Mouse (Mus musculus) midbrain, embryonic 12.5 days (tissue): ENCODE measurements at regions not wholly inside any gene's neighbourhood (a gene's known extent, or its start where the extent isn't known, plus 50 kb on each side); places are given as distances from the start of the nearest gene placed in this dataset.

ENCODE experiments used
- ATAC-seq: fragments of 200-750 bp; cut with Nextera tagmentation; 2 replicates; pipeline ENCODE4 v1.8.0; 2017; ENCODE audit warnings: low read depth, moderate TSS enrichment, moderate library complexity; ENCODE audit not compliant: low FRiP score
- H3K27ac ChIP-seq: fragments of 300-500 bp; sonication (generic); replicated peaks from 2 replicates; pipeline ENCODE4 v1.5.1; 2016; ENCODE audit warnings: mild to moderate bottlenecking
- H3K27me3 ChIP-seq: fragments of 300-500 bp; sonication (generic); 2 replicates; pipeline ENCODE4 v1.6.1; 2016; ENCODE audit warnings: mild to moderate bottlenecking
- H3K36me3 ChIP-seq: fragments of 300-500 bp; sonication (generic); 2 replicates; pipeline ENCODE4 v1.6.1; 2016
- H3K4me1 ChIP-seq: fragments of 300-500 bp; sonication (generic); 2 replicates; pipeline ENCODE4 v1.6.1; 2016
- H3K4me2 ChIP-seq: fragments of 300-500 bp; sonication (generic); replicated peaks from 2 replicates; pipeline ENCODE4 v1.6.1; 2016; ENCODE audit warnings: mild to moderate bottlenecking, moderate library complexity
- H3K4me3 ChIP-seq: fragments of 300-500 bp; sonication (generic); 2 replicates; pipeline ENCODE4 v1.5.1; 2016; ENCODE audit warnings: mild to moderate bottlenecking
- H3K9ac ChIP-seq: fragments of 300-500 bp; sonication (generic); replicated peaks from 2 replicates; pipeline ENCODE4 v1.6.1; 2016; ENCODE audit warnings: mild to moderate bottlenecking, moderate library complexity
- H3K9me3 ChIP-seq: fragments of 300-500 bp; sonication (generic); 2 replicates; pipeline ENCODE4 v1.6.1; 2016; ENCODE audit warnings: mild to moderate bottlenecking
- WGBS: fragments of 180-500 bp; shearing (Covaris S2); methylation state at CpG from one replicate; pipeline ENCODE4 v1.1.7; 2016; 5-methylcytosine and 5-hydroxymethylcytosine counted together

GRCm38 (mm10) chr1:89207306-89207705 is 137.1 kb downstream of the Sh3bp4 start:
- Histone ChIP-seq H3K4me3 (no peak overlapping the region), H3K9ac (no peak overlapping the region), H3K27ac (no peak overlapping the region), H3K9me3 (no peaks in the 10 kb centered on the region), H3K36me3 (no peaks in the 10 kb centered on the region), H3K4me2 (no peak overlapping the region), H3K4me1 (no peaks in the 10 kb centered on the region), H3K27me3 (no peaks in the 10 kb centered on the region)
- no peak for ATAC-seq
- WGBS = 4% methylated on average over 1 of the region's 1 CpGs

DNA sequence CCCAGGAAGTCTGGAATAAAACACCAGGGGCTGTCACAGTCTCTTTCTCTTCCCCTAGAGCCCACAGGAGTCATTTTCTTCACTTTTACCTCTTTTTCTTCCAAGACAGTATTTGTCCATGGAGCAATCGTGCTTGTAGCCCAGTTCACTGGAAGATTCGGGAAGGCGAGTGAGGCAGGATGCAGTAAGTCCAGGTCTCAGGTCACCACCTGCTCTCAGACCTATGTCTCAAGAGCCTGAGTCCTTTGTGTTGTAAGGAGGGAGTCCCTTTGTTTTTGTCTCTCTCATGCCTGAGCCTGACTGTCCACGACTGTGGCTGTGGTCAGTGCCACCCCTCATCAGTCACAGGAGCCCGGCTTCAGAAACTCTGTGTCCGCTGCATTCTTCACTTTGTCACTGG is 140.9 kb downstream of the Sh3bp4 start:
- ATAC-seq = no peak
- no peak overlapping the region for H3K27ac ChIP-seq
- no peaks in the 10 kb centered on the region for H3K9me3 ChIP-seq
- no peak overlapping the region for H3K4me2 ChIP-seq
- whole genome bisulfite sequencing = 86% methylated on average over 6 of the region's 6 CpGs
- no peaks in the 10 kb centered on the region for H3K4me1 ChIP-seq
- no peak overlapping the region for H3K4me3 ChIP-seq
- H3K36me3 ChIP-seq = no peaks in the 10 kb centered on the region
- no peak overlapping the region for H3K9ac ChIP-seq
- no peaks in the 10 kb centered on the region for H3K27me3 ChIP-seq

- ATAC-seq = no peak
- H3K4me3 ChIP-seq = no peak overlapping the region
- no peak overlapping the region for H3K27ac ChIP-seq
- H3K9ac ChIP-seq = no peak overlapping the region
- H3K4me1 ChIP-seq = no peaks in the 10 kb centered on the region
- 0 out of 2 replicates have a peak, but pooled peaks cover 4% of the 10 kb centered on the region for H3K9me3 ChIP-seq
- peaks cover 1% of the 10 kb centered on the region; the same call in 1 of the 2 replicates for H3K27me3 ChIP-seq
- no peak overlapping the region for H3K4me2 ChIP-seq
- no peaks in the 10 kb centered on the region for H3K36me3 ChIP-seq
- 66% methylated on average over 5 of the region's 5 CpGs for WGBS
These were observed 158.2 kb downstream of the Sh3bp4 start for GRCm38 (mm10) chr1:89228426-89228825.

- Histone ChIP-seq H3K4me3 (no peak overlapping the region), H3K4me2 (no peak overlapping the region), H3K36me3 (no peaks in the 10 kb centered on the region), H3K9ac (no peak overlapping the region), H3K27me3 (peaks cover 25% of the 10 kb centered on the region; the same call in 1 of the 2 replicates), H3K27ac (no peak overlapping the region), H3K4me1 (peaks cover 13% of the 10 kb centered on the region; the same call in 1 of the 2 replicates), H3K9me3 (no peaks in the 10 kb centered on the region)
- no peak for ATAC-seq
- 89% methylated on average over 6 of the region's 6 CpGs for WGBS
These were observed 161.5 kb downstream of the Sh3bp4 start for GRCm38 (mm10) chr1:89231756-89232155.

GRCm38 (mm10) chr1:89232391-89232790 is 162.2 kb downstream of the Sh3bp4 start:
- H3K9me3 ChIP-seq = no peaks in the 10 kb centered on the region
- no peak overlapping the region for H3K9ac ChIP-seq
- WGBS = 81% methylated on average over 5 of the region's 5 CpGs
- no peak overlapping the region for H3K4me2 ChIP-seq
- H3K4me1 ChIP-seq = peaks cover 13% of the 10 kb centered on the region; the same call in 1 of the 2 replicates
- peaks cover 29% of the 10 kb centered on the region; the same call in 1 of the 2 replicates for H3K27me3 ChIP-seq
- no peaks in the 10 kb centered on the region for H3K36me3 ChIP-seq
- ATAC-seq = no peak
- no peak overlapping the region for H3K27ac ChIP-seq
- no peak overlapping the region for H3K4me3 ChIP-seq

GRCm38 (mm10) chr1:89234895-89235294 is 164.7 kb downstream of the Sh3bp4 start:
- no peak overlapping the region for H3K27ac ChIP-seq
- ATAC-seq = peak; percentile 30; the same call in 1 of the 2 replicates
- H3K4me2 ChIP-seq = no peak overlapping the region
- no peak overlapping the region for H3K9ac ChIP-seq
- no peaks in the 10 kb centered on the region for H3K36me3 ChIP-seq
- H3K4me1 ChIP-seq = peaks cover 13% of the 10 kb centered on the region; the same call in 1 of the 2 replicates
- 80% methylated on average over 8 of the region's 8 CpGs for WGBS
- no peak overlapping the region for H3K4me3 ChIP-seq
- H3K9me3 ChIP-seq = no peaks in the 10 kb centered on the region
- peaks cover 29% of the 10 kb centered on the region; the same call in 1 of the 2 replicates for H3K27me3 ChIP-seq

GRCm38 (mm10) chr1:89235296-89235695 is 165.1 kb downstream of the Sh3bp4 start:
- Histone ChIP-seq H3K9me3 (no peaks in the 10 kb centered on the region), H3K4me1 (peaks cover 13% of the 10 kb centered on the region; the same call in 1 of the 2 replicates), H3K27ac (no peak overlapping the region), H3K4me2 (no peak overlapping the region; the same call in 1 of the 2 replicates), H3K9ac (no peak overlapping the region), H3K27me3 (peaks cover 29% of the 10 kb centered on the region; the same call in 1 of the 2 replicates), H3K36me3 (no peaks in the 10 kb centered on the region), H3K4me3 (no peak overlapping the region)
- peak; percentile 60 for ATAC-seq
- WGBS = 46% methylated on average over 3 of the region's 3 CpGs

- H3K27me3 ChIP-seq = peaks cover 29% of the 10 kb centered on the region; the same call in 1 of the 2 replicates
- no peak overlapping the region for H3K4me2 ChIP-seq
- no peak overlapping the region for H3K4me3 ChIP-seq
- H3K9ac ChIP-seq = no peak overlapping the region
- no peaks in the 10 kb centered on the region for H3K36me3 ChIP-seq
- 66% methylated on average over 5 of the region's 5 CpGs for WGBS
- no peak for ATAC-seq
- H3K27ac ChIP-seq = no peak overlapping the region
- peaks cover 13% of the 10 kb centered on the region; the same call in 1 of the 2 replicates for H3K4me1 ChIP-seq
- H3K9me3 ChIP-seq = no peaks in the 10 kb centered on the region
These were observed 167.5 kb downstream of the Sh3bp4 start for GRCm38 (mm10) chr1:89237696-89238095.

DNA sequence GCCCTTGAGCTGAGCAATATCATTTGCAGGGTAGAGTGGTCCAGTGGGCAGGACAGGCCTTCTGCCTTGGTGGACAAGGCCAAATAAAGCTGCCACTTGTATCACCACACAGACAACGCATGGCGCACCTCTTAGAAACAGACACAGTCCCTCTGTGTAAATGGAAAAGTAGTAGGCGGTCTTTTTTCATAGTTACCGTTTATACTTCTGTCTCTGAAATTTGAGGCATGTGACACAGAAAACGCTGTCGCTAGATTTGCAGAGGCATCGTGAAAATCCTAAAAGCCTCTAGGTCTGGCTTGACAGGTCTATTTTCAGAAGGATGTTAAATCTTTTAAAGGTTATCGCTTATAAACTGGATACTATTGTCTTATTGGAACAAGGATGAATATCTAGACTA is 174.4 kb downstream of the Sh3bp4 start:
- 94% methylated on average over 8 of the region's 8 CpGs for WGBS
- no peak overlapping the region for H3K4me2 ChIP-seq
- peaks cover 8% of the 10 kb centered on the region; the same call in 1 of the 2 replicates for H3K9me3 ChIP-seq
- no peak overlapping the region for H3K4me3 ChIP-seq
- no peak for ATAC-seq
- peaks cover 11% of the 10 kb centered on the region for H3K4me1 ChIP-seq
- no peak overlapping the region for H3K9ac ChIP-seq
- no peaks in the 10 kb centered on the region for H3K36me3 ChIP-seq
- no peak overlapping the region for H3K27ac ChIP-seq
- no peaks in the 10 kb centered on the region for H3K27me3 ChIP-seq

DNA sequence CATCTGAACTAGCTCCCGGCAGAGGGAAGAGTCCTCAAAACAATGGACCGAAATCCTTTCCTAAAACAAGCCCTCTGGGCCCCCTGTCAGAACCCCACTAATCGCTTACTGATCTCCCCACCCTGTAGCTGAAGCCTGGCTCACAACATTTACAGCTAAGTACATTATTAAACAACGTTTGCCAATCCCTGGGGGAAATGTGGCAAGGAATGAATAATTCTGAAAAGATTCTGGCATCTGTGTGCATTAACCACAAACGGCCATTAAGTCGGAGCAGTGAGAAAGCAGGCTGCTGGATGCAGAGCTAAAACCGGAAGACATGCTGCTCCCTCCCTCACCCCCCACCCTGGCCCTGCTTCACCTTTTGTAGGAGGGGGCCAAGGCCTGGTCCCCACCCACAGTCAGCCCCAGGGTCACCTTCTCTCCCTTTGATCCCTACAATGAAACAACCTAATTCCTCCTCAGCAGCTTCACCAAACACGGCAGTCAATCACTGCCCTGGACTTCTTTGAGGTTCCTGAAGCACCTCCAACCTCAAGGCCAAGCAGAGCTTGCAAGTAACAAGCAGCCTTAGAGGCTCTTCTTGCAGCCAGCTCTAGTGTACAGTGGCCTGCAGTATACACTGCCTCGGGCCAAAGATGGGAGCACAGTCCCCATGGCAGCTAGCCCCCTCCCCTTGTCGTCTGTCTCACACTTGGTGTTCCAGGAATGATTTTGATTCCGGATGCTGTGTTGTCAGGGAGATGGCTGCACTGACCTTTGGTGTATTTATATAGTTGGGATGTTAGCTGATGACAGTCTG is 175.2 kb downstream of the Sh3bp4 start:
- 0 out of 2 replicates have a peak overlapping the region, but pooled peaks have one; percentile 2 for H3K4me2 ChIP-seq
- no peaks in the 10 kb centered on the region for H3K27me3 ChIP-seq
- H3K27ac ChIP-seq = peak overlapping the region; percentile 74
- H3K4me3 ChIP-seq = no peak overlapping the region
- H3K9me3 ChIP-seq = peaks cover 8% of the 10 kb centered on the region; the same call in 1 of the 2 replicates
- no peaks in the 10 kb centered on the region for H3K36me3 ChIP-seq
- no peak overlapping the region for H3K9ac ChIP-seq
- peaks cover 11% of the 10 kb centered on the region for H3K4me1 ChIP-seq
- WGBS = 30% methylated on average over 11 of the region's 11 CpGs
- peak; percentile 56; the same call in 1 of the 2 replicates for ATAC-seq

DNA sequence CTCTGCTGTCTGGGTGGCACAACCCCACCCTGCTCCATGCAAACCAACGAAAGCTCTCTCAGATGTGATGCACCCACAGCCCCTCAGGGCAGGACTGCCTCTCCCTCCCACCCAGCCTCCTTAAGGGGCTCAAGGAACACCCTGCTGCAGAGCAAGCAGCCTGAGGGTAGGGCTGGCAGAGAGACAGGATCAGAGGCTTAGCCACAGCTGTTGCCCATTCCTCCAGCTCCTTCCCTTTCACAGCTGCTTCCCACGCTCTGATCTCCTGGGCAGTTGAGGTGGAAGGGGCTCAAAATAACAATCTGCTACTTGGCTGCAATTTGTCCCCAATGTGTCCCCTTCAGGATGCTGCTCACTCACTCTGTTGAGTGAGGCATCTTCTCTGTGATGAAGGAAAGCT is 181.5 kb downstream of the Sh3bp4 start:
- H3K4me1 ChIP-seq = no peaks in the 10 kb centered on the region
- no peak overlapping the region for H3K27ac ChIP-seq
- WGBS = 46% methylated on average over 2 of the region's 2 CpGs

DNA sequence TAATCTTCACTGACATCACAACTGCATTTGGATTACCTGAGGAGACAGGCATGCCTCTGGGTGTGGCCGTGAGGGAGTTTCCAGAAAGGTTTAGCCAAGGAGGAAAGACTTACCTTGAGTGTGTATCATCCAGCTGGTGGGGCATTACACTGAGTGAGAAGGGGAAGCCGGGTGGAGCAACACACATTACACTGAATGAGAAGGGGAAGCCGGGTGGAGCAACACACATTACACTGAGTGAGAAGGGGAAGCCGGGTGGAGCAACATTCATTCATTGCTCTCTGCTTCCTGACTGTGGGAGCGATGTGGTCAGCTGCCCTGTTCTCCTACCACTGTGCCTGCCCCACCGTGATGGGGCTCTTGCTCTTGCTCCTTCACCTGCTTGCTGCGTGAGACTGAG is 182.3 kb downstream of the Sh3bp4 start:
- 84% methylated on average over 7 of the region's 7 CpGs for WGBS
- Histone ChIP-seq H3K27ac (no peak overlapping the region), H3K27me3 (no peaks in the 10 kb centered on the region), H3K4me1 (no peaks in the 10 kb centered on the region), H3K4me3 (no peak overlapping the region), H3K36me3 (no peaks in the 10 kb centered on the region), H3K9ac (no peak overlapping the region), H3K9me3 (peaks cover 3% of the 10 kb centered on the region; the same call in 1 of the 2 replicates), H3K4me2 (no peak overlapping the region)
- ATAC-seq = no peak

More for the DNA sequence above, 181.5 kb downstream of the Sh3bp4 start:
- ATAC-seq = 0 out of 2 replicates have a peak, but pooled peaks have one; percentile 23
- Histone ChIP-seq H3K9me3 (peaks cover 8% of the 10 kb centered on the region; the same call in 1 of the 2 replicates), H3K9ac (no peak overlapping the region), H3K4me2 (no peak overlapping the region), H3K4me3 (no peak overlapping the region), H3K36me3 (no peaks in the 10 kb centered on the region), H3K27me3 (no peaks in the 10 kb centered on the region)
